Mouse (Mus musculus) olfactory bulb, adult 2 months (tissue): Measurements from ENCODE around the gene Bcl9.

Experiments used
- CTCF ChIP-seq: fragments of 200-500 bp; IDR thresholded peaks from 2 replicates; pipeline ENCODE4 v1.5.1; 2012; ENCODE audit warnings: low read depth, mild to moderate bottlenecking, low read length, moderate library complexity; ENCODE audit not compliant: insufficient read depth
- POLR2A ChIP-seq: fragments of 200-500 bp; IDR thresholded peaks from 2 replicates; pipeline ENCODE4 v1.6.1; 2012; ENCODE audit warnings: mild to moderate bottlenecking, low read depth, low read length, moderate library complexity; ENCODE audit not compliant: insufficient read depth

GRCm38 (mm10) chr3:97262235-97262634, 35.5 kb downstream of the Bcl9 start:
- TF ChIP-seq CTCF, result no peak
- no peak for TF ChIP-seq POLR2A
